Mouse (Mus musculus): ENCODE measurements around the gene Crk.

DNA sequence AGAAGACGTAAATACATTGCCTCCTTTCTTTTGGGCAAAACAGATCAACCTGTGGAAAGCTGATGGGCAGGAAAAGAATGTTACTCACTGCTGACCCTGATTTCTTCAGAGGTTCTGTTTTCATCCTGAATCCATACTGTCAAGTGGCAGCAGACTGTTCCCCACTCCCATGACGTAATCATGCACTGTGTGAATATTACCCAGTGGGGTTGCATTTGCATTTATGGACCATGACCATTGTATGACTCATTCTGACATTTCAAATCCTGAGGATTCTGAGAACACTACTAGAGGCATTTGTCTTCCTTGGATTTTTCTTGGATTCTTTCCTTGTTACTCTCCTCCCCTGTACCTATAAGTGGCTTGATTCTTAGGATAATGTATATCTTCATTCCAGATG lies 24.7 kb downstream of the Crk start:
- no peak for TF ChIP-seq CTCF (IDR thresholded peaks at IDR 0.05; ENCODE audit: borderline replicate concordance, control insufficient read depth, extremely low read depth, insufficient read depth, low read length, poor library complexity)
- TF ChIP-seq POLR2A (IDR thresholded peaks at IDR 0.05; ENCODE audit: control insufficient read depth, extremely low read depth, insufficient read depth, low read length, poor library complexity) = no peak

All from thymus, adult 2 months (tissue).